Mouse (Mus musculus): ENCODE measurements around the gene Tshr.

Gene Tshr

DNA sequence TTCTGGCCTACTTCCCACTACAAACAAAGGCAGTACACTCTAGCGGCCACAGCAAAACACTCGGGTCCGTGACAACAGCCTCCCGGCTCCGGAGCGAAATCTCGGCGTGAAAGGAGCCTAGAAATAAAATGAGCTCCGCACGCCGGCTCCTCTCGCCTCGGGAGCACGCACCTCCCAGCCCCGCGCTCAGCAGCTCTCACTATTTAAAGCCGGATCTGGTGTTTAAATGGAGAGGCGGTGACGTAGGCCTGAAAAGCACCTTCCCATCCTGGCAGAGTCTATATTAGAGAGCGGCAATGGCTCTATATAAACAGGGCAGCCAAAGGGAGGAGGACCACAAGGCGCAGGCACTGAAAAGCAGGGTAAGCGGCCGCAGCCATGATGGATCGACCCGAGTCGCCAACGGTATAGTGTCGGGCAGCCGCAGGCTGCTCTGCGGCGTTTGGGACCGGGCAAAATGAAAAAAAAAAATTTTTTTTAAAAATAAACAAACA is 203.9 kb downstream of the Tshr start:
- DNase-seq = peak; percentile 78

DNA sequence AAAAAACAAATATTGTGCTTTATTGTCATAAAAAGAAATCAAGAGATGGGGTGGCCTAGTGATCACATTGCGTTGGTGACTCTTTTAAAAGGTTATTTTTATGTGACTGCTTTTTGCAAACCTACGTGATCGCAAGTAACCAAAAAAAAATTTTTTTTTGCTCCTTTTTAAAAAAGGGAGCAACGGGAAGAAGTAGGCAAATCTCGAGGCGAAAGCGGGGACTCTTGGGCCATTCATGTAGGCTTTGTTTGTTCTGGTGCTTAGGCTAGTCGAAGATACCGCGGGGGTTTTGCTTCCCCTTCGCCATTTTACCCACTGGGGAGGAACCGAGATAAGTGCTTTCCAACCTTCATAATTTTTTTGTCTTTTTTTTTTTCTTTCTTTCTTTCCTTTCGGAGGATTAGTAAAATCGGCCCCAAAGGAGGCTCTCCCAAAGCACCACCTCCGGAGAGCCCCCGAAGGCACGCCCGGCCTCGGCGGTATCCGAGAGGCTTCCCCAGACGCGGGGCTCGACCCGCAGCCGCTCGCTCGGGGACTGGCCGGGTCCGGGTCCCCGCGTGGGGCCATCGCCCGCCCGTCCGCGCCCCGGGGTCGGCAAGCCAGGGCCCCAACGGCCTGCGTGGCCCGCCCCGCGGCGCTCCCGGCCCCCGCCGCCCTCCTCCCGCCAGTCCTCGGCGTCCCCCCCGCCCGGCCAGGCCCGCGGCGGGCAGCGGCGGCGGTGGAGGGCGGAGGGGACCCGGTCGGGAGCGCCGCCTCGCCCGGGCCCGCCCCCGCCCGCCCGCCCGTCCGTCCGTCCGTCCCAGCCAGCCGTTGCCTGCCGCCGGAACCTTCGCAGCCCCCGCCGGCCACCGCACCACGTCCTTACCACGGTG is 204.5 kb downstream of the Tshr start:
- DNase-seq = peak; percentile 45

DNA sequence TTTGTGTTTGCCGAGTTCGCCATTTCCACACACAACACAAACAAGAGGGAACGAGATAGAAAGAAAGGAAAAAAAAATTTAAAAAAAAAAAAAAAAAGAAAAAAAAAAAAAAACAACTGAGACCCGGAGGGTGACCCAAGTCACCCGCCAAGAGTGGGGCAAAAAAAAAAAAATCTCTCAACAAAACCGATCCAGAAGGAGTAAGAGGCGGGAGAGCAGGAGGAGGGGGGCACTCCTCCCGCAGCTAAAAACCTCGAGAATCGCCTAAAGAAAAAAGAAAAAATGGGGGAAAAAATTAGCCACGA is 205.1 kb downstream of the Tshr start:
- no peak for DNase-seq

DNA sequence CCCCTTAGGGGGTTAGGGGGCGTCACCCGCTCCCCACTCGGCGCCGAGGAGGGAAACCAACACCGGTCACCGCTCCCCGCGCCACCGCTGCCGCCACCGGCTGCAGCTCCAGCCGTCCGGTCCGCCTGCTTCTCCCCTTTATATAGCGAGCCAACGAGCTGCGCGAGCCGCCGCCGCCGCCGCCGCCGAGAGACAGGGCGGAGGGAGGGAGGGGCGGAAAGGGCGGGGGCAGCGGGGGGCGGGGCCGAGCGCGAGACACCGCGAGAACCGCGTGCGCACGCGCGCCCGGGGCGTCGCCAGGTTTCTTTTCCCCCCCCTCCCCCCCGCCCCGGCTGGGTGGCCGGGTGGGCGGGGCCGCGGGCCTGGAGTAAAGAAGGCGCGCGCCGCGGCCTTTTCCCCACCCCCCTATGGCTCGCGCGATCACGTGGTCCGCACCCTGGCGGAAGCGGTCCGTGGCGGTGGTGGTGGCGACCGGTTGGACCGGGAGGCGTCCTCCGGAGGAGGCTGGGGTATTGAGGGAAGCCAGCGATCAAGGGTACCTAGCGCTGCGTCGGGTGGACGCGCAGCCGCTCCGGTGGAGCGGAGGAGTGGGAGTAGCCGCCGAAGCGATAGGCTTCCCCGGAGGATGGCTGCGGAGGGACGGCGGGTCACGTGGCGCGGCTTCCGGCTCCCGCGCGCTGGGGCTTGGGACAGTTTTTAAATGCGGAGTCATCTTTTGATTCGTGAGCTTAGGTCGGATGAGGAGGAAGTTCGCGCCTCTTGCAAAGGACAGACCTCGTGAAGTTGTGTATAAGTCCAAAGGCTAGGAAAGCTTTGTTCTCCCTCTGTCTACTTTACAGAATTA is 205.7 kb downstream of the Tshr start, which contains the start of gene Gtf2a1:
Gene Gtf2a1, minus strand, starts transcription at position 641 of the 844 bp plus-strand sequence.
- peak; percentile 90 for DNase-seq

DNA sequence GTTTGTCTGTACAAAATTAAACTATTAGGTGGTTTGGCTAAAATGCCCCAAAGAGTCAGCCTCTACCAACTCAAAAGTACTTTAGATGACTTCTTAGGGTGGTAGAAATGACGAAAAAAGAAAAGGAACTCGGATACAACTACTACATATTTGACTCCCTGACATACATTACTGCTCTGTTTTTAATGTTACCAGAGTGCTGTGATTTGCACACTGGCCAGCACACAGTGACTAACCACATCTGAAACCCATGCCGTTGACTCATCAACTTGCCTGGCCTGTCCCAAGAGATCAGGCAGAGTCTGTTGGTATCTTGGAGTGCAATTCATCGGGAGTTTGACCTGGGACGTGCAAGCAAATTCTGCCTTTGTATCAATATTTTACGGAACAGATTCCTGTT is 206.4 kb downstream of the Tshr start:
- no peak for DNase-seq

DNA sequence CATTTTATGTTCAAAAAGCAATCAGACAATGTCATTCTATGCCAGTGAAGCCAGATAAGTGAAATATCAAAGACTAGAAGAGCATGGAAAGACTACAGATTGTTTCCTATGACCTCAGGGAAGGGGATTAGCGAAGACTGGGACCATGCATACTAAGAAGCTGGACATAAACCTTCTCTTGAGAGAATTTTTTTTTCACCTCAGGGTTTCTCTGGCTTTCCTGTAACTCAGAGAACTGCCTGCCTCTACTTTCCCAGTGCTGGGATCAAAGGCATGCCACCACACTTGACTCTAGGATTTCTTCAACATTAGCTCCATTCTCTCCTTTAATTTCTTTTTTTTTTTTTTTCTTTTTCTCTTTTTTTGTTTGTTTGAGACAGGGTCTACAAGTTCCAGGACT is 206.8 kb downstream of the Tshr start:
- no peak for DNase-seq

DNA sequence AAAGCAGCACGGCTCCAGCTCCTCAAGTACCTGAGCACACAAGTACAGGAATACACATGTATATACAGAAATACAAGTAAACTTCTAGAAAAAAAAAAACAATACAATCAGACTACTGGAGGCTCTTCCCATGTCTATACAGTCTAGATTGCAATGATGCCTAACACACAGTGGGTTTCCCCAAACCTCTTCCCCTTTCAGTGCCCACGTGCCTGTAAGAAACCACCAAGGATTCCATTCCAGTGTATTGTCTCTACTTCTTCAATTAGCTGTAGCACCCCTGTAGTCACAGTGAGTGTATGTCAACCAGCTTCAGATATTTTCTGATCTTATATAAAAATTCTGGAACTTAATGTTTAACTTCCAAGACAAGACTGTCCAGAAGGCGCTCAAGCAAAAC is 207.8 kb downstream of the Tshr start:
- DNase-seq = no peak

All from right cerebral cortex, postnatal 14 days (tissue).